Mouse (Mus musculus) forebrain, embryonic 16.5 days (tissue): ENCODE measurements around the gene 5730409E04Rik. TPM values are rescaled to one million over a fixed set of nuclear protein-coding genes. Genes with fewer than 3 reads are reported as not detected.
A peak's percentile ranks its signal among the peaks of the same experiment; 100 is the strongest.

Source experiments
- ATAC-seq: fragments of 200-750 bp; cut with Nextera tagmentation; 2 replicates; pipeline ENCODE4 v1.8.0; 2017; ENCODE audit warnings: mild to moderate bottlenecking, moderate library complexity
- H3K27ac ChIP-seq: fragments of 300-500 bp; sonication (generic); 2 replicates; pipeline ENCODE4 v1.5.1; 2014; ENCODE audit warnings: low read length, control low read depth
- H3K27me3 ChIP-seq: fragments of 300-500 bp; sonication (generic); replicated peaks from 2 replicates; pipeline ENCODE4 v1.6.1; 2014; ENCODE audit warnings: low read length; ENCODE audit not compliant: control insufficient read depth, insufficient read depth
- H3K36me3 ChIP-seq: fragments of 300-500 bp; sonication (generic); 2 replicates; pipeline ENCODE4 v1.6.1; 2014; ENCODE audit not compliant: control insufficient read depth, insufficient read depth
- H3K4me1 ChIP-seq: fragments of 300-500 bp; sonication (generic); replicated peaks from 2 replicates; pipeline ENCODE4 v1.6.1; 2014; ENCODE audit warnings: low read length; ENCODE audit not compliant: control insufficient read depth, insufficient read depth
- H3K4me2 ChIP-seq: fragments of 300-500 bp; sonication (generic); 2 replicates; pipeline ENCODE4 v1.6.1; 2014; ENCODE audit warnings: mild to moderate bottlenecking, low read length, control low read depth
- H3K4me3 ChIP-seq: fragments of 300-500 bp; sonication (generic); replicated peaks from 2 replicates; pipeline ENCODE4 v1.5.1; 2014; ENCODE audit warnings: mild to moderate bottlenecking, low read length, control low read depth
- H3K9ac ChIP-seq: fragments of 300-500 bp; sonication (generic); replicated peaks from 2 replicates; pipeline ENCODE4 v1.6.1; 2014; ENCODE audit warnings: low read depth, low read length, control low read depth
- H3K9me3 ChIP-seq: fragments of 300-500 bp; sonication (generic); 2 replicates; pipeline ENCODE4 v1.6.1; 2016; ENCODE audit warnings: low read length; ENCODE audit not compliant: control insufficient read depth
- WGBS: fragments of 180-500 bp; shearing (Covaris S2); extraction: QIAGEN DNeasy Blood & Tissue Kit; methylation state at CpG from one replicate; pipeline ENCODE4 v1.1.7; 2014; 5-methylcytosine and 5-hydroxymethylcytosine counted together
- polyA plus RNA-seq: library from polyadenylated mRNA; unstranded; fragments of >200 nt; fragmentation: Nextera tagmentation; extraction: Ambion mirVana; gene quantifications from 2 replicates; pipeline ENCODE4 v1.2.1, GENCODE M21; 2015

Gene 5730409E04Rik
- polyA plus RNA-seq, 1 experiment from 2014 or later: 4.6 TPM

DNA sequence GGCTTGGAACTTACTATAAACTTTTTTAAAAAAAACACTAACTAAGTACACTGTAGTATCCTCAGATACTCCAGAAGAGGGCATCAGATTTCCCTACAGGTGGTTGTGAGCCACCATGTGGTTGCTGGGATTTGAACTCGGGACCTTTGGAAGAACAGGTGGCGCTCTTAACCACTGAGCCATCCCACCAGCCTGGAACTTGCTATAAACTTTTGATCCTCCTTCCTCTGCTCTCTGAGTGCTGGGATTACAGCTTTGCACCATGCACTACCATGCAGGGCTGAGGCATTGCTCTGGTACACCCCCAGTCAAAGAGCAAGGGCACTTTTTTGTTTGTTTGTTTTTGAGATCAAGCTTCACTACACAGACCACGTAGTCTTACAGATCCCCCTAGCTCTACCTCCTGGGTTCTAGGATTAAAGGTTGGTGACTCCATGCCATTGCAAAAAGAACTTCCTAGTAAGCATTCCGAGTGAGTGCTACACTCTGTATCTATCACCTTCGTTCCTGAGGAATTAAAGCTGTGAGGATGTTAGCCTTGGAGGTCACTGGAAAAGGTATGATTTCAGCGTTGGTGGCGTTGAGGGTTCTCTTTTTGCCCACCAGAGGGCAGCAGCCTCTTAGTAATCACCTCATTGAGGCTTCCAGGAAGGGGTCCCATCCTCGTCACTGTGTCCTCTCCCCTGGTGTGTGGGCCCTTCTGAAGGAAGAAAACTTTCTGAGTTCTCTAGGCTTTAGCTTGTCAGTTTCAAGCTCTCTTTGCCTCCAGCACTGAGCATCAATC, 9.5 kb upstream of the 5730409E04Rik start:
- no peak overlapping the region for H3K4me2 ChIP-seq
- no peak overlapping the region for H3K4me3 ChIP-seq
- no peak overlapping the region for H3K27ac ChIP-seq
- no peak for ATAC-seq
- no peak overlapping the region for H3K9ac ChIP-seq
- H3K27me3 ChIP-seq: peaks cover 11% of the 10 kb centered on the region
- H3K4me1 ChIP-seq: peaks cover 12% of the 10 kb centered on the region
- 33% methylated on average over 8 of the region's 8 CpGs for WGBS
- H3K9me3 ChIP-seq: no peaks in the 10 kb centered on the region
- H3K36me3 ChIP-seq: no peaks in the 10 kb centered on the region

DNA sequence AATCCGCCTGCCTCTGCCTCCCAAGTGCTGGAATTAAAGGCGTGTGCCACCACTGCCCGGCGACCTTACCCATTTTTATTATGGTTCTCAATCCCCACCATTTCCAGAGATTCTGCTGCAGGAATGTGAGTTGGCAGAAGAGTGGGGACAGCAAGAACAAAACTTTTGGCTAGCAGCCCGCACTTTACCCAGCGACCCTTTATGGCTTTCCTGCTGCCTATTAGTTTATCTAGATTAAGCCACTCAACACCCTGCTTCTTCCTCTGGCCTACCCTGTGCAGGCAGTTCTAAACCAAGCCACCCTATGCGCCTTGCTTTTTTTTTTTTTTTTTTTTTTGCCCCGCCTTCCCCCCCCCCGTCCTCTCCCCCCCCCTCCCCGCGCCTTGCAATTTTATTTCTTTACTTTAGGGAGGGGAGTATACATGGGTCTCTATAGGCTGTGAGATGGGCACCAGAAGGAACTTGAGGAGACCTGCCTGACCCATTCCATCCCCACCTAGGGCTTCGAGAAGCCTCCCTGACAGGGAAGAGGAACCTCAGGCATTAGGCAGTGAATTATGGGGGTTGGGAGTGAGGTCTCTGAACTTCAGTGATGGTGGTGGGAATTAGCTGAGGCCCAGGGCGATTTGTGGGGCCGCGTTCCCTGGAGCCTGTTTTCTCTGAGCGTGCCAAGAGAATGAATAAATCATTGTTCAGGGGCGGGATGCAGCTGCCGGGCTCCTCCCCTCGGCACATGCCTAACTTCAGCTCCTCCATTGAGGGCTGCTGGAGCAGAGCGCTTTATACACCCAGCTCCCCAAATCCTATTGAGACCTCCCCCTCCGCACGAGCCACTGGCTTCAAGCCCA, 7.8 kb upstream of the 5730409E04Rik start:
- peak overlapping the region; percentile 22 for H3K4me3 ChIP-seq
- H3K4me2 ChIP-seq: peak overlapping the region; percentile 49
- no peaks in the 10 kb centered on the region for H3K36me3 ChIP-seq
- H3K9ac ChIP-seq: peak overlapping the region; percentile 33
- 17% methylated on average over 19 of the region's 22 CpGs for WGBS
- peaks cover 15% of the 10 kb centered on the region for H3K27me3 ChIP-seq
- peak overlapping the region; percentile 41; the same call in 1 of the 2 replicates for H3K27ac ChIP-seq
- no peaks in the 10 kb centered on the region for H3K9me3 ChIP-seq
- peak; percentile 94 for ATAC-seq
- H3K4me1 ChIP-seq: peaks cover 12% of the 10 kb centered on the region

DNA sequence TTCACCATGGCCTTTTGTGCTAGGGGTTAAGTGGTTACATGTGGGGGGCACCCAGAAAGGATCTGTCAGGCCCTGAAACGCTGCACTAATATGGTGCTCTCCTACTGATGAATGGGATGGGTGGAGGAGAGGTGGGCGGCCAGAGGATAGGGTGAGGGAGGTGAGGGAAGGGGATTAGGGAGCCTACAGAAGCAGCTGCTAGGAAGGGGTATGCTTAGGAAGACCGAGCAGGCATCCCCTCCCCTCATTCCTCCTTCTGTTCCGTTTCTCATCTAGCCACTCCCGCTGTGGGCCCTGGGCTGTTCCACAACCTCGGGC, 7.2 kb upstream of the 5730409E04Rik start:
- peak; percentile 78 for ATAC-seq
- peak overlapping the region; percentile 33 for H3K9ac ChIP-seq
- peak overlapping the region; percentile 41; the same call in 1 of the 2 replicates for H3K27ac ChIP-seq
- peaks cover 15% of the 10 kb centered on the region for H3K27me3 ChIP-seq
- H3K9me3 ChIP-seq: no peaks in the 10 kb centered on the region
- H3K4me2 ChIP-seq: peak overlapping the region; percentile 49
- 0% methylated on average over 6 of the region's 6 CpGs for WGBS
- H3K36me3 ChIP-seq: no peaks in the 10 kb centered on the region
- H3K4me1 ChIP-seq: peaks cover 12% of the 10 kb centered on the region
- peak overlapping the region; percentile 22; the same call in 1 of the 2 replicates for H3K4me3 ChIP-seq

DNA sequence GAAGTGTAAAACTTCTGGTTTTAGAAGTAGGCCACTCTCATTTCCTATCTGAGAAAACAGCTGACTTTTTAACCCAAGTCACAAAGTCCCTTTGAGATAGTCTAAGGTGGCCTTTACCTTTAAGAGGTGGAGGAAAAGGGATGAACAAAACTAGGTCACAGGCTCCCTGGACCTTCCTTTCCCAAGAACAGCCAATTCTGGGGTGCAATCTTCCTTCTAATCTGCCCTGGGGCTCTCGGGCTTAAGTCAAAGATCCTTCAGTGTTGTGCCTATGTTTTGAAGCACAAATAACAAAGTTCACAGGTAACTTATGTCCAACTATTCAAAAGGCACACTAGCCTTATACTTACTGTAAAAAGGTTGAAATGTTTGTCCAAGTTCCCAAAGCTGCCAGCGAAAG, 5.5 kb upstream of the 5730409E04Rik start:
- Histone ChIP-seq H3K4me2 (no peak overlapping the region), H3K4me1 (peaks cover 12% of the 10 kb centered on the region), H3K4me3 (no peak overlapping the region), H3K9ac (no peak overlapping the region), H3K36me3 (no peaks in the 10 kb centered on the region), H3K27ac (no peak overlapping the region), H3K9me3 (no peaks in the 10 kb centered on the region), H3K27me3 (peaks cover 17% of the 10 kb centered on the region)
- WGBS: 79% methylated on average over 2 of the region's 2 CpGs
- ATAC-seq: no peak

DNA sequence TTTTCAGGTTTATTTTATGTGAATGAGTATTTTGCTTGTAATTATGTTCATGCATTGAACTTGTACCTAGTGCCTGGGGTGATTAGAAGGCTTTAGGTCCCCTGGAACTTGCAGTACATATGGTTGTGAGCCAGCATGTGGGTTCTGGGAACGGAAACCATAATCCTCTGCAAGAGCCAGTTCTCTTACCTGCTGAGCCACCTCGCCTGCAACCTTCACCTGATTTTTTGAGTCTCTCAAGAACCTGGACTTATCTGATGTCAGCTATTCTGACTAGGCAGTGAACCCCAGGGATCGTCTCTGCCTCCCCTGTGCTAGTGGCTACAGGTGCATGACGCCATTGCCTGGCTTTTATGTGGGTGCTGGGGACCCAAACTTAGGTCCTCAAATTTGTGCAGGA, 3.9 kb upstream of the 5730409E04Rik start:
- peaks cover 15% of the 10 kb centered on the region for H3K4me1 ChIP-seq
- H3K27ac ChIP-seq: no peak overlapping the region
- WGBS: 90% methylated on average over 4 of the region's 4 CpGs
- H3K9me3 ChIP-seq: no peaks in the 10 kb centered on the region
- peaks cover 16% of the 10 kb centered on the region for H3K27me3 ChIP-seq
- no peaks in the 10 kb centered on the region for H3K36me3 ChIP-seq
- ATAC-seq: no peak
- H3K4me3 ChIP-seq: no peak overlapping the region
- no peak overlapping the region for H3K4me2 ChIP-seq
- no peak overlapping the region for H3K9ac ChIP-seq

DNA sequence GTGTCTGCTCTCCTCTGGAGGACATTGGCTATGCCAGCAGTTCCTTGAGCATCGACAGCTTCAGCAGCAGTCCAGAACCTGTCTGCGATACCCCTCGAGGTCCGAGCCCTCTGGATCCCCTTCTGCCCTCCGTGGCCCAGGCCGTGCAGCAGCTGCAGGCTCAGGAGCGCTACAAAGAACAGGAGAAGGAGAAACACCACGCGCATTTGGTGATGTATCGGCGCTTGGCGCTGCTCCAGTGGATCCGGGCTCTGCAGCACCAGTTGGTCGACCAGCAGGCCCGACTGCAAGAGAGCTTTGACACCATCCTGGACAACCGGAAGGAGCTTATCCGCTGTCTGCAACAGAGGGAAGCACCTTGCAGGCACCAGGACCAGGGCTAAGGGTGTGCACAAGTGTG, 2.4 kb downstream of the 5730409E04Rik start:
- no peak overlapping the region for H3K27ac ChIP-seq
- H3K36me3 ChIP-seq: no peaks in the 10 kb centered on the region
- H3K9me3 ChIP-seq: no peaks in the 10 kb centered on the region
- H3K4me3 ChIP-seq: no peak overlapping the region
- no peak overlapping the region for H3K9ac ChIP-seq
- 85% methylated on average over 17 of the region's 17 CpGs for WGBS
- peaks cover 3% of the 10 kb centered on the region; the same call in 1 of the 2 replicates for H3K27me3 ChIP-seq
- no peak overlapping the region for H3K4me2 ChIP-seq
- ATAC-seq: no peak
- H3K4me1 ChIP-seq: peaks cover 3% of the 10 kb centered on the region

DNA sequence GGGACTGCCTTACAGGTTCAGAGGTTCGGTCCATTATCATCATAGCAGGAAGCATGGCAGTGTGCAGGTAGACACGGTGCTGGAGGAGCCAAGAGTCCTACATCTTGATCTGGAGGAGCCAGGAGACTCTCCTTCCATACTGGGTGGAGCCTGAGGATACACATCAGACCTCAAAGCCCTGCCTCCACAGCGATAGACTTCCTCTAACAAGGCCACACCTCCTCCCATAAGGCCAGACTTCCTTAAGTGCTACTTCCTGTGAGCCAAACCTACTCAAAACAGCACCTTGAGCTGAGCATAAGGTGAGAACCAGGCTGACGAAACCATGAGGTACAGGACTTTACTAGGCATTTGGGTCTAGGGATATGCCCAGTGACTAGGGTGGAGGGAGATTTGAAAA, 6.7 kb downstream of the 5730409E04Rik start:
- no peak for ATAC-seq
- Histone ChIP-seq H3K4me1 (peaks cover 10% of the 10 kb centered on the region), H3K4me2 (no peak overlapping the region), H3K9ac (no peak overlapping the region), H3K36me3 (no peaks in the 10 kb centered on the region), H3K4me3 (no peak overlapping the region), H3K27ac (no peak overlapping the region), H3K27me3 (no peaks in the 10 kb centered on the region; the same call in 1 of the 2 replicates), H3K9me3 (no peaks in the 10 kb centered on the region)
- WGBS: 90% methylated on average over 4 of the region's 4 CpGs

DNA sequence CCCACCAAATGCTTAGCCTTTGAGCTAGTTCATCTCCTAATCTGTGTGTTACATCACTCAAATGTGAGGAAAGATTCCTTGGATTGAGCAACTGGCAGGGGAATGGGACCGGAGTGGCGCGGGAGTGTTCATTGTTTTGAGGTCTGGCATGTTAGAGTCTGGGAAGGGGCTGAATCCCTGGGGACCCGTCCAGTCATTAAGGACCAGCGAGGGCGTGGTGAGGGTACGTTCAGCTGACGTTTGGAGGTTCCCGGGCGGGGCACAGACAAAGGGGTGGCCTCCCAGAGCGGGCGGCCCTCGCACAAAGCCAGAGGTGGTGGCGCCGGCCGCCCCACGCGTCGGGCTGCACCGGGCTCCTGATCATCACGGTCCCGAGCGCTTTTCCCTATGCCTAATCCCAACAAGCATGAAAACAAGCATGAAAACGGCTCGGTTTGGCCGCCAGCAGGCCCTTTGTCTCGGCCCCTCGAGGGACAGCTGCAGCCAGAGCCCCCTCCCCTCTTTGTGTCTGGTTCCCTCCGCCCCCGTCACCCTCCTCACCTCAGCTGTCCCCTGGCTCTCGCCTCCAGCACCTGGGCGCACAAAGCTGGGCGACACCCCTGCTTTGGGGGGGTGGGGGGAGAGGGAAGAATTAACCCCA, 10.2 kb downstream of the 5730409E04Rik start:
- H3K27me3 ChIP-seq: peaks cover 3% of the 10 kb centered on the region; the same call in 1 of the 2 replicates
- H3K27ac ChIP-seq: peak overlapping the region; percentile 51
- ATAC-seq: peak; percentile 57; the same call in 1 of the 2 replicates
- no peaks in the 10 kb centered on the region for H3K9me3 ChIP-seq
- H3K4me1 ChIP-seq: peaks cover 10% of the 10 kb centered on the region
- peak overlapping the region; percentile 70 for H3K9ac ChIP-seq
- under 1% methylated on average over 33 of the region's 33 CpGs for WGBS
- H3K4me2 ChIP-seq: peak overlapping the region; percentile 58
- no peaks in the 10 kb centered on the region for H3K36me3 ChIP-seq
- peak overlapping the region; percentile 31 for H3K4me3 ChIP-seq

DNA sequence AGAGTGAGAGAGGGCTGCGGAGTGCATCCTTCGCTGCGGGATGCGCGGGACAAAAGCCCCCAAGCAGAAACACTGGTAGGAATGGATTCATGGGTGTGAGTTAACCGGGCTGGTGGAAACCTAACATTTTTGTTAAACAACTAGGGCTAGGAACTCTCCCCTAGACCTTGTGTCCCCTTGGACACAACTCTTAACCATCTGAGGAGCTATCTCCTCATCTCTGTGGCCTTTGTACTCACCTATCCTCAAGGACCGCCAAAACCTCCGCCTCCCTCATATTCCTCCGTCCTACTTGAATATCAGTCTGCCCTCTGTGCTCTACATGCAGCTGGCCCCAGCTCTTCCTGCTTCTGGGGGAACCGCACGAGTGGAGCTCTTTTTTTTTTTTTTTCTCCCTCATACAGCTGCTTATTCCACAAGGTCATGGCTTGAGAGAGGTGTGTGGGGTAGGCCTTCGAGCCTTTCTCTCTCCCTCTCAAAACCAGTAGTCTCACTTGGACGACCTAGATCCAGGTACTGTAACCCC, 10.8 kb downstream of the 5730409E04Rik start:
- peaks cover 10% of the 10 kb centered on the region for H3K4me1 ChIP-seq
- no peak for ATAC-seq
- H3K4me3 ChIP-seq: peak overlapping the region; percentile 31
- H3K36me3 ChIP-seq: no peaks in the 10 kb centered on the region
- 19% methylated on average over 13 of the region's 13 CpGs for WGBS
- H3K4me2 ChIP-seq: peak overlapping the region; percentile 58
- peaks cover 3% of the 10 kb centered on the region; the same call in 1 of the 2 replicates for H3K27me3 ChIP-seq
- H3K27ac ChIP-seq: peak overlapping the region; percentile 51
- H3K9me3 ChIP-seq: no peaks in the 10 kb centered on the region
- H3K9ac ChIP-seq: peak overlapping the region; percentile 70
